Mouse (Mus musculus): ENCODE measurements around the gene Plk1. TPM values are rescaled to one million over a fixed set of nuclear protein-coding genes. Genes with fewer than 3 reads are reported as not detected.

Gene Plk1
- polyA plus RNA-seq, 1 experiment from 2014 or later = 23.5 TPM

GRCm38 (mm10) chr7:122158488-122158887 lies 751 bp upstream of the Plk1 start:
- Histone ChIP-seq H3K9me3 (no peaks in the 10 kb centered on the region), H3K4me1 (replicated peaks) (peaks cover 42% of the 10 kb centered on the region), H3K27me3 (no peaks in the 10 kb centered on the region), H3K4me3 (peak overlapping the region; percentile 60), H3K9ac (peak overlapping the region; percentile 83), H3K27ac (replicated peaks) (peak overlapping the region; percentile 43; the same call in 1 of the 2 replicates), H3K36me3 (peaks cover 12% of the 10 kb centered on the region; the same call in 1 of the 2 replicates), H3K4me2 (peak overlapping the region; percentile 99)
- 7% methylated on average over 13 of the region's 13 CpGs for WGBS
- no peak for ATAC-seq (ENCODE audit: low read depth)

DNA sequence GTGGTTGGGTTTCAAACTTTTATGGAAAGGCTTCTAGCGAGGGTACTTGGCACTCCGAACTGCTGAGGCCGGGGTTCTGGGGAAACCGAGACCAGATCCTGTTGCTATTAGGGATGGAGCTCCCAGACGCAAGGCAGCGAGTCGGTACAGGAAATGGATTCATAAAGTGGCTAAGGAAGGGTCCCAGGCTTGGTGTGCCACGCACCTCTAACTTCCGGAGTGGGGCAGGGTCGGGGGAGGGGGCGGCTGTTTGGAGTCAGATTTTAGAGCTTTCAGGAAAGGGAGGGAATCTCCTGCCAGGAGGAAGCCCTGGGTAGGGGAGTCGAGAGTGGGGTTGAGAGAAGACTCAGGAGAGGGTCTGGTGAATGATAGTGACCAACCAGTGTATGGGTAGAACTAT lies 798 bp downstream of the Plk1 start:
- peaks cover 42% of the 10 kb centered on the region for H3K4me1 ChIP-seq (replicated peaks)
- peak overlapping the region; percentile 99 for H3K4me2 ChIP-seq
- H3K9ac ChIP-seq = peak overlapping the region; percentile 61
- H3K4me3 ChIP-seq = peak overlapping the region; percentile 60
- no peak overlapping the region for H3K27ac ChIP-seq (replicated peaks)
- ATAC-seq (ENCODE audit: low read depth) = no peak
- no peaks in the 10 kb centered on the region for H3K27me3 ChIP-seq
- 1% methylated on average over 12 of the region's 12 CpGs for WGBS
- H3K36me3 ChIP-seq = peaks cover 23% of the 10 kb centered on the region
- H3K9me3 ChIP-seq = no peaks in the 10 kb centered on the region

GRCm38 (mm10) chr7:122163766-122164165 lies 4.5 kb downstream of the Plk1 start:
- 92% methylated on average over 8 of the region's 8 CpGs for WGBS
- Histone ChIP-seq H3K4me1 (replicated peaks) (peaks cover 26% of the 10 kb centered on the region), H3K4me3 (no peak overlapping the region), H3K27ac (replicated peaks) (no peak overlapping the region), H3K9me3 (no peaks in the 10 kb centered on the region), H3K36me3 (peaks cover 41% of the 10 kb centered on the region), H3K9ac (no peak overlapping the region), H3K4me2 (no peak overlapping the region), H3K27me3 (no peaks in the 10 kb centered on the region)
- ATAC-seq (ENCODE audit: low read depth) = no peak

- Histone ChIP-seq H3K27ac (replicated peaks) (no peak overlapping the region), H3K4me3 (no peak overlapping the region), H3K27me3 (no peaks in the 10 kb centered on the region), H3K9me3 (no peaks in the 10 kb centered on the region), H3K9ac (no peak overlapping the region), H3K4me1 (replicated peaks) (no peaks in the 10 kb centered on the region), H3K4me2 (no peak overlapping the region), H3K36me3 (peaks cover 57% of the 10 kb centered on the region)
- 92% methylated on average over 7 of the region's 7 CpGs for WGBS
- no peak for ATAC-seq (ENCODE audit: low read depth)
Measured at GRCm38 (mm10) chr7:122167203-122167602, 8.0 kb downstream of the Plk1 start.

DNA sequence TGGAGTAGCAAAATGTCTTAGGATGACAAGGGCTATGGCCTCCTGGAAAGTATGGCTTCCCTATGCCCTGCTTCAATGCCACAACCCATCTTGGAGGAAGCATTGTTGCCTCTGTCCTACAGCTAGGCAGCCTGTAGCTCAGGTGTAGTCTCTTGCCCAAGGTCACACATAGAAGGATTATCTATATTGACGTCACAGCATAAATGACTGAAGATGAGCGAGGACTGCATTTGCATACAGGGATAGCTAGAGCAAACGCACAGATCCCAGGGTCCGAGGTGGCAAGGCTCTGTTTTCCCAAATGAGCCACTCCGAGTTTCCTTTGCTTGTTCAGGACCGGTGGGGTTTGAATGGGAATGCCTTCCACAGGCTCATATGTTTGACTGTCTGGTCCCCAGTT lies 11.5 kb downstream of the Plk1 start:
- no peak for ATAC-seq (ENCODE audit: low read depth)
- no peaks in the 10 kb centered on the region for H3K4me1 ChIP-seq (replicated peaks)
- H3K4me3 ChIP-seq = no peak overlapping the region
- no peaks in the 10 kb centered on the region for H3K9me3 ChIP-seq
- H3K27ac ChIP-seq (replicated peaks) = no peak overlapping the region
- H3K36me3 ChIP-seq = peaks cover 39% of the 10 kb centered on the region
- H3K9ac ChIP-seq = no peak overlapping the region
- H3K27me3 ChIP-seq = no peaks in the 10 kb centered on the region
- WGBS = 78% methylated on average over 6 of the region's 6 CpGs
- H3K4me2 ChIP-seq = no peak overlapping the region

DNA sequence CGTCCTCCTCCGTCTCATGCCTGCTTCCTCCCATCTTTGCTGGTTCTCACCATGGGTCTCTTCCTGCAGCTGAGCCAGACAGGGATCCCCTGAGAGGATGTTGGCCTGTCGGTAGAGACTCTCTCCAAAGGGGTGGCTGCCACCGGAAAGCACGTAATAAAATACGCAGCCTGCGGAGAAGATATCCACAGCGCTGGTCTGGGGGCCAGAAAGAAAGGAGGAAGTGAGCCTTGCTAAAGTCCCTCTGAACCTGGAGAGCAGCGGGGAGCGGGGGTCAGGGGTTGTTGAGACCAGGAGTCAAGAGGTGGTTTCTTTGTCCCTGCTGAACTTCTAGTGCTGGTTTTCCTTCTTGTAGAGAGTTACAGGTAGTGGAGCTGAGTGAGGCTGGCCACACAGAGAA lies 12.4 kb downstream of the Plk1 start:
- WGBS = 74% methylated on average over 10 of the region's 10 CpGs
- Histone ChIP-seq H3K27me3 (no peaks in the 10 kb centered on the region), H3K36me3 (peaks cover 33% of the 10 kb centered on the region), H3K9ac (no peak overlapping the region), H3K4me3 (no peak overlapping the region), H3K9me3 (no peaks in the 10 kb centered on the region), H3K27ac (replicated peaks) (no peak overlapping the region), H3K4me2 (no peak overlapping the region), H3K4me1 (replicated peaks) (no peaks in the 10 kb centered on the region)
- ATAC-seq (ENCODE audit: low read depth) = no peak

- 91% methylated on average over 7 of the region's 7 CpGs for WGBS
- Histone ChIP-seq H3K4me2 (no peak overlapping the region), H3K9me3 (no peaks in the 10 kb centered on the region), H3K27ac (replicated peaks) (no peak overlapping the region), H3K27me3 (no peaks in the 10 kb centered on the region), H3K4me1 (replicated peaks) (peaks cover under 1% of the 10 kb centered on the region; the same call in 1 of the 2 replicates), H3K36me3 (no peaks in the 10 kb centered on the region), H3K9ac (no peak overlapping the region), H3K4me3 (no peak overlapping the region)
- no peak for ATAC-seq (ENCODE audit: low read depth)
Measured at GRCm38 (mm10) chr7:122180720-122181119, 21.5 kb downstream of the Plk1 start.

GRCm38 (mm10) chr7:122184569-122184968 lies 25.3 kb downstream of the Plk1 start:
- H3K27me3 ChIP-seq = no peaks in the 10 kb centered on the region
- H3K4me2 ChIP-seq = no peak overlapping the region
- H3K4me3 ChIP-seq = no peak overlapping the region
- H3K9me3 ChIP-seq = no peaks in the 10 kb centered on the region
- peaks cover 3% of the 10 kb centered on the region; the same call in 1 of the 2 replicates for H3K4me1 ChIP-seq (replicated peaks)
- no peak overlapping the region for H3K27ac ChIP-seq (replicated peaks)
- no peak overlapping the region for H3K9ac ChIP-seq
- no peaks in the 10 kb centered on the region for H3K36me3 ChIP-seq
- WGBS = 80% methylated on average over 5 of the region's 5 CpGs
- ATAC-seq (ENCODE audit: low read depth) = no peak

DNA sequence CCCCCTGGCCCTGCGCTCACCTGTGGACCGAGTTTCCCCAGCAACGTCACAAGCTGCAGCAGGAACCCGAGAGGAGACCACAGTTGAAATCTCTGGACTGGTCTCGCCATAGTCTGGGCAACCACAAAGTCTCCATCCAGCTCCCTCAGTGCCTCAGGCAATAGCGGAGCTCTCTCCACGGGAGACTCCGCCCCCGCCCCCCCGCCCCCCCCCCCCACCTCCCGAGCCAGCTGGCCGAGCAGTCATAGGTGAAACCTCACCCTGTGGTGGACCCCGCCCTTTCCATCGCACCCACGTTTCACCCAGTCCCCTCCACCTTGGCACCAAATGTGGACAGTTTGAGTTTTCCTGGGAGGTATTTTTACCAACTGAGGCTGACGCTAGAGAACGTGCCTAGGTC lies 26.8 kb downstream of the Plk1 start, which contains the start of gene Ern2:
Gene Ern2, minus strand, starts transcription at position 165 of the 400 bp plus-strand sequence.
- 23% methylated on average over 17 of the region's 17 CpGs for WGBS
- H3K4me2 ChIP-seq = peak within 1 kb of the TSS; percentile 36

DNA sequence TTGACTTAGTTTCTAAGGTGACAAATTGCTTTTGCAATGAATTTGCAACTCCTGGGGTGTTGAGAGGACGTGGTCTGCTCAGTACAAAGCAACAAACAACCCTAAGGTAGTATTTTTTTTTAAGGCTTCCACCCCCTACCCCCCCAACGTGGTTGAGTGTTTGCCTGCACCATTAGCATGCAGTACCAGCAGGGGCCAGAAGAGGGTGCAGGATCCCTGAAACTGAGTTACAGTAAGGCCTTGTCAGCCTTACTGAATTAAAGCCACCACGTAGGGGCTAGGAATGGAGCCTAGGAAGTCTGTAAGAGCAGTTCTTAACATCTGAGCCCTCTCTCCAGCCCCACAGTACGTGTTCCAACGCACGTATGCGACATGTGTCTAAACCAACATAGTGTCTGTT lies 30.2 kb downstream of the Plk1 start:
- Histone ChIP-seq H3K36me3 (no peaks in the 10 kb centered on the region), H3K4me2 (no peak overlapping the region), H3K9ac (no peak overlapping the region), H3K4me3 (no peak overlapping the region), H3K9me3 (no peaks in the 10 kb centered on the region), H3K4me1 (replicated peaks) (peaks cover 3% of the 10 kb centered on the region; the same call in 1 of the 2 replicates), H3K27ac (replicated peaks) (no peak overlapping the region), H3K27me3 (no peaks in the 10 kb centered on the region)
- WGBS = 25% methylated on average over 7 of the region's 7 CpGs
- no peak for ATAC-seq (ENCODE audit: low read depth)

More for the DNA sequence above, 26.8 kb downstream of the Plk1 start, which contains the start of gene Ern2:
- Histone ChIP-seq H3K4me3 (no peak within 1 kb of the TSS; the same call in 1 of the 2 replicates), H3K9ac (0 out of 2 replicates have a peak within 1 kb of the TSS, but pooled peaks have one; percentile 38), H3K27me3 (no peaks in the 10 kb centered on the region), H3K4me1 (replicated peaks) (peaks cover 3% of the 10 kb centered on the region; the same call in 1 of the 2 replicates), H3K27ac (replicated peaks) (no peak within 1 kb of the TSS), H3K36me3 (no peaks in the 10 kb centered on the region), H3K9me3 (no peaks in the 10 kb centered on the region)
- no peak for ATAC-seq (ENCODE audit: low read depth)

DNA sequence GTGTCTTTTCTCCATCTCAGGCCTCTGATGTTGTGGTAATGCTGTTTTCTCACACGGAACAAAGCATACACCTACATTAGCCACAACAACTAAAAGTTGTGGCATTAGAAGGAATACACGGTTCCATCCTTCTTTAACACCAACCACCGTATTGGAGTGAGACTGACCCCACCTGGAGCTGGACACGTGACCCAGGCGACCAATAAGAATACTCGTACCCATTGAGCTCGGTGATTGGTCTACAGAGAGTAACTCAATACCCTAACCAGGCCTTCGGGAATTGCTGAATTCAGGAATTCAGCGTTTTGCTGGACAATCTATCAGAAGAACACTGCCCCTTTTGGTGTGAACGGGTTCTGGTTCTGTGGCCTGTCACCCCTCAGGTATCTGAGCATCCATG lies 31.9 kb downstream of the Plk1 start:
- WGBS = 66% methylated on average over 10 of the region's 10 CpGs
- Histone ChIP-seq H3K9me3 (no peaks in the 10 kb centered on the region), H3K9ac (no peak overlapping the region), H3K36me3 (no peaks in the 10 kb centered on the region), H3K4me3 (no peak overlapping the region), H3K4me1 (replicated peaks) (no peaks in the 10 kb centered on the region), H3K27me3 (no peaks in the 10 kb centered on the region), H3K4me2 (no peak overlapping the region), H3K27ac (replicated peaks) (no peak overlapping the region)
- no peak for ATAC-seq (ENCODE audit: low read depth)

DNA sequence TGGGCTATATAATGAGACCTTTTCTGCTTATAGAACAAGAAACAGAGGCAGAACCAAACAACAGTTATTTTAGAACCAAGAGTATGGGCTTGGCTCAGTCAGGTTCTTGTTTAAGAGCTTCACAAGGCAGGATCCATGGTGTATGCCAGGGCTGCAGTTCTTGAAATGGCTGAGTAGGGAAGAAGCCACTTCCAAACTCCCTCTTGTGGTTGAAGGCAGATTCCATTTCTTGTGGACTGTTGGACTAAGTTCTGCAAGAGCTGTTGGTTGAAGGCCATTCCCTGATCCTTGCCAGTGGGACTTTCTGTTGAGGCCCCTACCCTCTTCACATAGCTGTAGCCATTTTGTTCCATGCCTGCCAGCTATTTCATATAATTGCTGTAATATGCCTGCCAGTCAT lies 34.7 kb downstream of the Plk1 start:
- no peak overlapping the region for H3K4me3 ChIP-seq
- H3K36me3 ChIP-seq = no peaks in the 10 kb centered on the region
- no peaks in the 10 kb centered on the region for H3K9me3 ChIP-seq
- H3K4me2 ChIP-seq = no peak overlapping the region
- no peak overlapping the region for H3K9ac ChIP-seq
- ATAC-seq (ENCODE audit: low read depth) = no peak
- no peaks in the 10 kb centered on the region for H3K4me1 ChIP-seq (replicated peaks)
- no peaks in the 10 kb centered on the region for H3K27me3 ChIP-seq
- H3K27ac ChIP-seq (replicated peaks) = no peak overlapping the region

GRCm38 (mm10) chr7:122196771-122197170 lies 37.5 kb downstream of the Plk1 start:
- 86% methylated on average over 9 of the region's 9 CpGs for WGBS
- no peaks in the 10 kb centered on the region for H3K27me3 ChIP-seq
- no peak overlapping the region for H3K4me2 ChIP-seq
- H3K9ac ChIP-seq = no peak overlapping the region
- no peaks in the 10 kb centered on the region for H3K36me3 ChIP-seq
- H3K4me3 ChIP-seq = no peak overlapping the region
- no peaks in the 10 kb centered on the region for H3K9me3 ChIP-seq
- no peaks in the 10 kb centered on the region for H3K4me1 ChIP-seq (replicated peaks)
- no peak for ATAC-seq (ENCODE audit: low read depth)
- no peak overlapping the region for H3K27ac ChIP-seq (replicated peaks)

Data from neural tube, embryonic 13.5 days (tissue).